Mouse (Mus musculus) olfactory bulb, adult 2 months (tissue): ENCODE measurements around the gene Casd1. TPM values are rescaled to one million over a fixed set of nuclear protein-coding genes. Genes with fewer than 3 reads are reported as not detected.
A peak's percentile ranks its signal among the peaks of the same experiment; 100 is the strongest.

Experiments
- H3K27ac ChIP-seq: fragments of 200-500 bp; 2 replicates; pipeline ENCODE4 v1.5.1; 2012; ENCODE audit warnings: low read depth, low read length; ENCODE audit not compliant: insufficient read depth
- H3K4me1 ChIP-seq: fragments of 200-500 bp; 2 replicates; pipeline ENCODE4 v1.6.1; 2012; ENCODE audit warnings: low read length; ENCODE audit not compliant: control insufficient read depth, insufficient read depth
- H3K4me3 ChIP-seq: fragments of 200-500 bp; 2 replicates; pipeline ENCODE4 v1.5.1; 2012; ENCODE audit warnings: mild to moderate bottlenecking, low read depth, low read length, moderate library complexity; ENCODE audit not compliant: insufficient read depth
- CTCF ChIP-seq: fragments of 200-500 bp; IDR thresholded peaks from 2 replicates; pipeline ENCODE4 v1.5.1; 2012; ENCODE audit warnings: low read depth, mild to moderate bottlenecking, low read length, moderate library complexity; ENCODE audit not compliant: insufficient read depth
- POLR2A ChIP-seq: fragments of 200-500 bp; IDR thresholded peaks from 2 replicates; pipeline ENCODE4 v1.6.1; 2012; ENCODE audit warnings: mild to moderate bottlenecking, low read depth, low read length, moderate library complexity; ENCODE audit not compliant: insufficient read depth
- WGBS: fragments of 180-500 bp; shearing (Covaris S2); methylation state at CpG from one replicate; pipeline ENCODE4 v1.1.7; 2018; 5-methylcytosine and 5-hydroxymethylcytosine counted together
- polyA plus RNA-seq: library from polyadenylated mRNA; stranded (reverse); fragments of >200 nt; gene quantifications from 2 replicates; pipeline ENCODE4 v1.2.4, GENCODE M21; 2012; ENCODE audit warnings: low replicate concordance; ENCODE audit not compliant: missing spikeins, insufficient read depth, insufficient read length

Gene Casd1
- not detected in 2 replicates for polyA plus RNA-seq

- under 1% methylated on average over 63 of the region's 64 CpGs for WGBS
- H3K4me3 ChIP-seq = peak within 1 kb of the TSS; percentile 87
- no peak for TF ChIP-seq CTCF
- no peak; the same call in 1 of the 2 replicates for TF ChIP-seq POLR2A
- H3K4me1 ChIP-seq = peaks cover 5% of the 10 kb centered on the region
- H3K27ac ChIP-seq = peak within 1 kb of the TSS; percentile 96
Measured at GRCm38 (mm10) chr6:4600658-4601296, at the start of gene Casd1. TSS of gene Casd1 (plus strand) at chr6:4600839.

GRCm38 (mm10) chr6:4555366-4555765 is 45.3 kb upstream of the Casd1 start:
- 91% methylated on average over 6 of the region's 6 CpGs for WGBS
- no peak overlapping the region for H3K4me3 ChIP-seq
- H3K27ac ChIP-seq = no peak overlapping the region
- no peak for TF ChIP-seq CTCF
- no peaks in the 10 kb centered on the region for H3K4me1 ChIP-seq

- H3K27ac ChIP-seq = no peak overlapping the region
- H3K4me3 ChIP-seq = no peak overlapping the region
- TF ChIP-seq POLR2A (no peak), CTCF (no peak)
- H3K4me1 ChIP-seq = no peaks in the 10 kb centered on the region
- 89% methylated on average over 8 of the region's 8 CpGs for WGBS
Measured at GRCm38 (mm10) chr6:4557086-4557485, 43.6 kb upstream of the Casd1 start.

- 27% methylated on average over 7 of the region's 7 CpGs for WGBS
- Histone ChIP-seq H3K4me3 (no peak overlapping the region), H3K4me1 (no peaks in the 10 kb centered on the region), H3K27ac (no peak overlapping the region)
- TF ChIP-seq POLR2A (no peak), CTCF (no peak)
Measured at GRCm38 (mm10) chr6:4557678-4558077, 43.0 kb upstream of the Casd1 start.

GRCm38 (mm10) chr6:4561156-4561555 is 39.5 kb upstream of the Casd1 start:
- no peak overlapping the region for H3K27ac ChIP-seq
- H3K4me3 ChIP-seq = no peak overlapping the region
- TF ChIP-seq POLR2A (no peak), CTCF (no peak)
- WGBS = 65% methylated on average over 11 of the region's 11 CpGs
- no peaks in the 10 kb centered on the region for H3K4me1 ChIP-seq

GRCm38 (mm10) chr6:4561621-4562020 is 39.0 kb upstream of the Casd1 start:
- no peak for TF ChIP-seq CTCF
- TF ChIP-seq POLR2A = no peak
- H3K4me1 ChIP-seq = no peaks in the 10 kb centered on the region
- no peak overlapping the region for H3K27ac ChIP-seq
- H3K4me3 ChIP-seq = no peak overlapping the region

- no peaks in the 10 kb centered on the region for H3K4me1 ChIP-seq
Measured at GRCm38 (mm10) chr6:4562401-4562800, 38.2 kb upstream of the Casd1 start.

GRCm38 (mm10) chr6:4563477-4563876 is 37.2 kb upstream of the Casd1 start:
- 85% methylated on average over 5 of the region's 5 CpGs for WGBS
- Histone ChIP-seq H3K4me3 (no peak overlapping the region), H3K4me1 (no peaks in the 10 kb centered on the region), H3K27ac (no peak overlapping the region)
- TF ChIP-seq CTCF (no peak), POLR2A (no peak)

More at GRCm38 (mm10) chr6:4562401-4562800, 38.2 kb upstream of the Casd1 start:
- Histone ChIP-seq H3K27ac (no peak overlapping the region), H3K4me3 (no peak overlapping the region)
- 79% methylated on average over 1 of the region's 1 CpGs for WGBS
- TF ChIP-seq POLR2A (no peak), CTCF (no peak)

GRCm38 (mm10) chr6:4570412-4570811 is 30.2 kb upstream of the Casd1 start:
- no peaks in the 10 kb centered on the region for H3K4me1 ChIP-seq
- H3K4me3 ChIP-seq = no peak overlapping the region
- 91% methylated on average over 4 of the region's 4 CpGs for WGBS
- no peak overlapping the region for H3K27ac ChIP-seq
- TF ChIP-seq POLR2A = no peak
- no peak for TF ChIP-seq CTCF
